Mouse (Mus musculus): ENCODE measurements around the gene Epn1. TPM values are rescaled to one million over a fixed set of nuclear protein-coding genes. Genes with fewer than 3 reads are reported as not detected.
A peak's percentile ranks its signal among the peaks of the same experiment; 100 is the strongest.

Gene Epn1
- total RNA-seq, 1 experiment, result 51.8 TPM

GRCm38 (mm10) chr7:5038109-5038732, 41.8 kb upstream of the Epn1 start, which contains the start of gene Zfp784:
Gene Zfp784, minus strand, starts transcription at chr7:5038446.
- no peaks in the 10 kb centered on the region for H3K9me3 ChIP-seq (ENCODE audit: control insufficient read depth, insufficient read depth, low read depth, low read length)
- DNase-seq (ENCODE audit: low read depth, low spot score), result peak; percentile 88
- peak within 1 kb of the TSS; percentile 81 for H3K27ac ChIP-seq (ENCODE audit: insufficient read depth, low read depth, low read length, poor library complexity, severe bottlenecking)
- H3K36me3 ChIP-seq (ENCODE audit: control insufficient read depth, insufficient read depth, low read length, poor library complexity, severe bottlenecking), result no peaks in the 10 kb centered on the region
- in situ Hi-C loops (cut with MboI; ENCODE audit: low sequenced_read_pairs in 2 of 2, unreplicated experiment in 2 of 2), result no loop called here
- peak within 1 kb of the TSS; percentile 89 to 94 for H3K4me3 ChIP-seq (ENCODE audit: insufficient read depth in 1 of 2, low read depth in 1 of 2, low read length in 2 of 2, poor library complexity in 1 of 2, severe bottlenecking in 1 of 2)
- TF ChIP-seq MAFK (IDR thresholded peaks at IDR 0.05; ENCODE audit: insufficient read depth, low read depth, low read length), result no peak
- TF ChIP-seq ZC3H11A (IDR thresholded peaks at IDR 0.05; ENCODE audit: borderline replicate concordance, low read depth, low read length), result no peak
- no peak for TF ChIP-seq HCFC1 (IDR thresholded peaks at IDR 0.05; ENCODE audit: borderline replicate concordance, insufficient read depth, low read length)
- no peak for TF ChIP-seq CHD2 (IDR thresholded peaks at IDR 0.05; ENCODE audit: low read depth, low read length)
- no peak for TF ChIP-seq ZNF384 (IDR thresholded peaks at IDR 0.05; ENCODE audit: low read depth, low read length)
- peaks cover 0 to 2% of the 10 kb centered on the region in 2 experiments; a peak in 1 of 4 replicates for H3K4me1 ChIP-seq (ENCODE audit: control insufficient read depth in 2 of 2, insufficient read depth in 2 of 2, low read length in 2 of 2, poor library complexity in 1 of 2)
- peak within 1 kb of the TSS; percentile 91 for H3K9ac ChIP-seq (ENCODE audit: insufficient read depth, low read depth, low read length, poor library complexity, severe bottlenecking)

- Histone ChIP-seq H3K36me3 (ENCODE audit: control insufficient read depth, insufficient read depth, low read length, poor library complexity, severe bottlenecking) (no peaks in the 10 kb centered on the region), H3K9me3 (ENCODE audit: control insufficient read depth, insufficient read depth, low read depth, low read length) (no peaks in the 10 kb centered on the region), H3K4me3 (ENCODE audit: insufficient read depth in 1 of 2, low read depth in 1 of 2, low read length in 2 of 2, poor library complexity in 1 of 2, severe bottlenecking in 1 of 2) (peak overlapping the region; percentile 89 to 94; a peak in 3 of 4 replicates), H3K4me1 (ENCODE audit: control insufficient read depth in 2 of 2, insufficient read depth in 2 of 2, low read length in 2 of 2, poor library complexity in 1 of 2) (peaks cover 0 to 2% of the 10 kb centered on the region in 2 experiments; a peak in 1 of 4 replicates), H3K27ac (ENCODE audit: insufficient read depth, low read depth, low read length, poor library complexity, severe bottlenecking) (no peak overlapping the region), H3K9ac (ENCODE audit: insufficient read depth, low read depth, low read length, poor library complexity, severe bottlenecking) (no peak overlapping the region)
- in situ Hi-C loops (cut with MboI; ENCODE audit: low sequenced_read_pairs in 2 of 2, unreplicated experiment in 2 of 2), result no loop called here
- DNase-seq (ENCODE audit: low read depth, low spot score), result no peak
- no peak for TF ChIP-seq MAFK (IDR thresholded peaks at IDR 0.05; ENCODE audit: insufficient read depth, low read depth, low read length)
- TF ChIP-seq HCFC1 (IDR thresholded peaks at IDR 0.05; ENCODE audit: borderline replicate concordance, insufficient read depth, low read length), result no peak
- no peak for TF ChIP-seq ZNF384 (IDR thresholded peaks at IDR 0.05; ENCODE audit: low read depth, low read length)
- TF ChIP-seq ZC3H11A (IDR thresholded peaks at IDR 0.05; ENCODE audit: borderline replicate concordance, low read depth, low read length), result no peak
- TF ChIP-seq CHD2 (IDR thresholded peaks at IDR 0.05; ENCODE audit: low read depth, low read length), result no peak
Measured at GRCm38 (mm10) chr7:5038940-5039339, 41.1 kb upstream of the Epn1 start.

- DNase-seq (ENCODE audit: low read depth, low spot score), result no peak
- TF ChIP-seq ZC3H11A (IDR thresholded peaks at IDR 0.05; ENCODE audit: borderline replicate concordance, low read depth, low read length) (no peak), ZNF384 (IDR thresholded peaks at IDR 0.05; ENCODE audit: low read depth, low read length) (no peak), CHD2 (IDR thresholded peaks at IDR 0.05; ENCODE audit: low read depth, low read length) (no peak), HCFC1 (IDR thresholded peaks at IDR 0.05; ENCODE audit: borderline replicate concordance, insufficient read depth, low read length) (no peak), MAFK (IDR thresholded peaks at IDR 0.05; ENCODE audit: insufficient read depth, low read depth, low read length) (no peak)
- Histone ChIP-seq H3K36me3 (ENCODE audit: control insufficient read depth, insufficient read depth, low read length, poor library complexity, severe bottlenecking) (no peaks in the 10 kb centered on the region), H3K9ac (ENCODE audit: insufficient read depth, low read depth, low read length, poor library complexity, severe bottlenecking) (no peak overlapping the region), H3K4me3 (ENCODE audit: insufficient read depth in 1 of 2, low read depth in 1 of 2, low read length in 2 of 2, poor library complexity in 1 of 2, severe bottlenecking in 1 of 2) (no peak overlapping the region), H3K4me1 (ENCODE audit: control insufficient read depth in 2 of 2, insufficient read depth in 2 of 2, low read length in 2 of 2, poor library complexity in 1 of 2) (no peaks in the 10 kb centered on the region), H3K9me3 (ENCODE audit: control insufficient read depth, insufficient read depth, low read depth, low read length) (no peaks in the 10 kb centered on the region), H3K27ac (ENCODE audit: insufficient read depth, low read depth, low read length, poor library complexity, severe bottlenecking) (no peak overlapping the region)
- in situ Hi-C loops (cut with MboI; ENCODE audit: low sequenced_read_pairs in 2 of 2, unreplicated experiment in 2 of 2), result no loop called here
Measured at GRCm38 (mm10) chr7:5044981-5045380, 35.1 kb upstream of the Epn1 start.

GRCm38 (mm10) chr7:5046112-5046511, 33.9 kb upstream of the Epn1 start:
- Histone ChIP-seq H3K9me3 (ENCODE audit: control insufficient read depth, insufficient read depth, low read depth, low read length) (no peaks in the 10 kb centered on the region), H3K4me1 (ENCODE audit: control insufficient read depth in 2 of 2, insufficient read depth in 2 of 2, low read length in 2 of 2, poor library complexity in 1 of 2) (peaks cover 2 to 3% of the 10 kb centered on the region in 2 experiments; a peak in 1 of 4 replicates), H3K9ac (ENCODE audit: insufficient read depth, low read depth, low read length, poor library complexity, severe bottlenecking) (no peak overlapping the region), H3K4me3 (ENCODE audit: insufficient read depth in 1 of 2, low read depth in 1 of 2, low read length in 2 of 2, poor library complexity in 1 of 2, severe bottlenecking in 1 of 2) (no peak overlapping the region), H3K27ac (ENCODE audit: insufficient read depth, low read depth, low read length, poor library complexity, severe bottlenecking) (no peak overlapping the region), H3K36me3 (ENCODE audit: control insufficient read depth, insufficient read depth, low read length, poor library complexity, severe bottlenecking) (no peaks in the 10 kb centered on the region)
- in situ Hi-C loops (cut with MboI; ENCODE audit: low sequenced_read_pairs in 2 of 2, unreplicated experiment in 2 of 2), result no loop called here
- DNase-seq (ENCODE audit: low read depth, low spot score), result no peak
- no peak for TF ChIP-seq HCFC1 (IDR thresholded peaks at IDR 0.05; ENCODE audit: borderline replicate concordance, insufficient read depth, low read length)
- no peak for TF ChIP-seq ZNF384 (IDR thresholded peaks at IDR 0.05; ENCODE audit: low read depth, low read length)
- no peak for TF ChIP-seq ZC3H11A (IDR thresholded peaks at IDR 0.05; ENCODE audit: borderline replicate concordance, low read depth, low read length)
- no peak for TF ChIP-seq CHD2 (IDR thresholded peaks at IDR 0.05; ENCODE audit: low read depth, low read length)
- TF ChIP-seq MAFK (IDR thresholded peaks at IDR 0.05; ENCODE audit: insufficient read depth, low read depth, low read length), result no peak
